Mouse (Mus musculus) liver, postnatal 0 days (tissue): Measurements from ENCODE around the gene L3mbtl4. TPM values are rescaled to one million over a fixed set of nuclear protein-coding genes. Genes with fewer than 3 reads are reported as not detected.

ENCODE experiments used
- ATAC-seq: fragments of 200-750 bp; cut with Nextera tagmentation; 2 replicates; pipeline ENCODE4 v1.8.0; 2017; ENCODE audit warnings: mild to moderate bottlenecking, moderate library complexity
- DNase-seq: peaks from one replicate; pipeline ENCODE4 v3.0.0-alpha.2; 2016
- H3K27ac ChIP-seq: fragments of 300-500 bp; sonication (generic); 2 replicates; pipeline ENCODE4 v1.5.1; 2014; ENCODE audit warnings: antibody characterized with exemption, moderate library complexity, mild to moderate bottlenecking, low read depth
- H3K27me3 ChIP-seq: fragments of 300-500 bp; sonication (generic); 2 replicates; pipeline ENCODE4 v1.6.1; 2014; ENCODE audit warnings: low read length, control low read depth, mixed read lengths; ENCODE audit not compliant: insufficient read depth
- H3K36me3 ChIP-seq: fragments of 300-500 bp; sonication (generic); replicated peaks from 2 replicates; pipeline ENCODE4 v1.6.1; 2014; ENCODE audit warnings: mild to moderate bottlenecking, control low read depth, low read length, moderate library complexity, mixed read lengths; ENCODE audit not compliant: insufficient read depth
- H3K4me1 ChIP-seq: fragments of 300-500 bp; sonication (generic); 2 replicates; pipeline ENCODE4 v1.6.1; 2014; ENCODE audit warnings: antibody characterized with exemption, mild to moderate bottlenecking, control low read depth; ENCODE audit not compliant: insufficient read depth
- H3K4me2 ChIP-seq: fragments of 300-500 bp; sonication (generic); 2 replicates; pipeline ENCODE4 v1.6.1; 2014; ENCODE audit warnings: low read depth, mild to moderate bottlenecking, low read length, moderate library complexity, mixed read lengths
- H3K4me3 ChIP-seq: fragments of 300-500 bp; sonication (generic); 2 replicates; pipeline ENCODE4 v1.5.1; 2014; ENCODE audit warnings: low read depth, low read length
- H3K9ac ChIP-seq: fragments of 300-500 bp; sonication (generic); replicated peaks from 2 replicates; pipeline ENCODE4 v1.6.1; 2014; ENCODE audit warnings: mild to moderate bottlenecking, moderate library complexity
- H3K9me3 ChIP-seq: fragments of 300-500 bp; sonication (generic); 2 replicates; pipeline ENCODE4 v1.6.1; 2016; ENCODE audit warnings: mild to moderate bottlenecking, control low read depth, low read length, mixed read lengths
- CTCF ChIP-seq: sonication (generic); IDR thresholded peaks from 2 replicates; pipeline ENCODE4 v1.5.1; 2016; ENCODE audit warnings: antibody characterized with exemption, low read depth
- EP300 ChIP-seq: IDR thresholded peaks from 2 replicates; pipeline ENCODE4 v1.6.1; 2016; ENCODE audit warnings: antibody characterized with exemption, low read depth, mild to moderate bottlenecking
- WGBS: fragments of 180-500 bp; shearing (Covaris S2); extraction: QIAGEN DNeasy Blood & Tissue Kit; methylation state at CpG from one replicate; pipeline ENCODE4 v1.1.7; 2014; ENCODE audit not compliant: insufficient replicate concordance; 5-methylcytosine and 5-hydroxymethylcytosine counted together
- polyA plus RNA-seq: library from polyadenylated mRNA; unstranded; fragments of >200 nt; fragmentation: Nextera tagmentation; extraction: Ambion mirVana; gene quantifications from 2 replicates; pipeline ENCODE4 v1.2.1, GENCODE M21; 2015

L3mbtl4 gene
- polyA plus RNA-seq, 1 experiment from 2014 or later, result not detected

GRCm38 (mm10) chr17:68602744-68603143 is 329.1 kb downstream of the L3mbtl4 start:
- 61% methylated on average over 4 of the region's 4 CpGs for WGBS
- H3K4me1 ChIP-seq, result no peaks in the 10 kb centered on the region
- H3K36me3 ChIP-seq, result no peaks in the 10 kb centered on the region
- no peak overlapping the region for H3K4me2 ChIP-seq
- no peak for ATAC-seq
- H3K4me3 ChIP-seq, result no peak overlapping the region
- no peaks in the 10 kb centered on the region for H3K27me3 ChIP-seq
- TF ChIP-seq CTCF, result no peak
- TF ChIP-seq EP300, result no peak
- no peak overlapping the region for H3K27ac ChIP-seq
- DNase-seq, result no peak
- H3K9ac ChIP-seq, result no peak overlapping the region
- no peaks in the 10 kb centered on the region for H3K9me3 ChIP-seq

GRCm38 (mm10) chr17:68607691-68608090 is 334.1 kb downstream of the L3mbtl4 start:
- DNase-seq, result no peak

GRCm38 (mm10) chr17:68611247-68611646 is 337.6 kb downstream of the L3mbtl4 start:
- no peak overlapping the region for H3K4me2 ChIP-seq
- no peak overlapping the region for H3K4me3 ChIP-seq
- H3K27me3 ChIP-seq, result no peaks in the 10 kb centered on the region
- no peak overlapping the region for H3K9ac ChIP-seq
- no peak for TF ChIP-seq EP300
- TF ChIP-seq CTCF, result no peak
- H3K36me3 ChIP-seq, result no peaks in the 10 kb centered on the region
- DNase-seq (no peak), ATAC-seq (no peak)
- no peaks in the 10 kb centered on the region for H3K9me3 ChIP-seq
- no peak overlapping the region for H3K27ac ChIP-seq
- WGBS, result 75% methylated on average over 6 of the region's 6 CpGs
- H3K4me1 ChIP-seq, result no peaks in the 10 kb centered on the region

More at GRCm38 (mm10) chr17:68607691-68608090, 334.1 kb downstream of the L3mbtl4 start:
- Histone ChIP-seq H3K27ac (no peak overlapping the region), H3K9me3 (no peaks in the 10 kb centered on the region), H3K4me1 (no peaks in the 10 kb centered on the region), H3K4me2 (no peak overlapping the region), H3K36me3 (no peaks in the 10 kb centered on the region), H3K4me3 (no peak overlapping the region), H3K27me3 (no peaks in the 10 kb centered on the region), H3K9ac (no peak overlapping the region)
- no peak for ATAC-seq
- WGBS, result 44% methylated on average over 6 of the region's 6 CpGs
- TF ChIP-seq EP300 (no peak), CTCF (no peak)

GRCm38 (mm10) chr17:68625281-68625680 is 351.7 kb downstream of the L3mbtl4 start:
- no peak overlapping the region for H3K4me3 ChIP-seq
- no peak overlapping the region for H3K9ac ChIP-seq
- H3K27ac ChIP-seq, result no peak overlapping the region
- H3K4me1 ChIP-seq, result no peaks in the 10 kb centered on the region
- no peaks in the 10 kb centered on the region for H3K36me3 ChIP-seq
- 65% methylated on average over 4 of the region's 4 CpGs for WGBS
- TF ChIP-seq EP300 (no peak), CTCF (no peak)
- H3K9me3 ChIP-seq, result no peaks in the 10 kb centered on the region
- ATAC-seq (no peak), DNase-seq (no peak)
- H3K4me2 ChIP-seq, result no peak overlapping the region
- no peaks in the 10 kb centered on the region for H3K27me3 ChIP-seq

GRCm38 (mm10) chr17:68629631-68630426 is 356.2 kb downstream of the L3mbtl4 start:
- no peak overlapping the region for H3K27ac ChIP-seq

GRCm38 (mm10) chr17:68631396-68631795 is 357.8 kb downstream of the L3mbtl4 start:
- TF ChIP-seq CTCF (no peak), EP300 (no peak)
- no peak overlapping the region for H3K4me2 ChIP-seq
- no peaks in the 10 kb centered on the region for H3K9me3 ChIP-seq
- no peaks in the 10 kb centered on the region for H3K27me3 ChIP-seq
- H3K4me1 ChIP-seq, result no peaks in the 10 kb centered on the region
- H3K9ac ChIP-seq, result no peak overlapping the region
- ATAC-seq (no peak), DNase-seq (no peak)
- whole genome bisulfite sequencing, result 77% methylated on average over 8 of the region's 8 CpGs
- no peak overlapping the region for H3K4me3 ChIP-seq
- H3K36me3 ChIP-seq, result no peaks in the 10 kb centered on the region
- H3K27ac ChIP-seq, result no peak overlapping the region

More at GRCm38 (mm10) chr17:68629631-68630426, 356.2 kb downstream of the L3mbtl4 start:
- DNase-seq (no peak), ATAC-seq (no peak)
- TF ChIP-seq CTCF (no peak), EP300 (no peak)
- no peak overlapping the region for H3K4me2 ChIP-seq
- no peaks in the 10 kb centered on the region for H3K4me1 ChIP-seq
- no peaks in the 10 kb centered on the region for H3K27me3 ChIP-seq
- 59% methylated on average over 7 of the region's 7 CpGs for WGBS
- H3K9ac ChIP-seq, result no peak overlapping the region
- H3K4me3 ChIP-seq, result no peak overlapping the region
- H3K9me3 ChIP-seq, result no peaks in the 10 kb centered on the region
- no peaks in the 10 kb centered on the region for H3K36me3 ChIP-seq
